Mouse (Mus musculus) megakaryocyte, embryonic 14.5 days (primary cell): ENCODE measurements around the gene Mosmo.

Source experiments
- FLI1 ChIP-seq: IDR thresholded peaks from 2 replicates; pipeline ENCODE4 v1.6.1; 2012; ENCODE audit warnings: low read length, inconsistent platforms, mixed read lengths
- GATA1 ChIP-seq: IDR thresholded peaks from 3 replicates; pipeline ENCODE4 v1.6.1; 2012; ENCODE audit warnings: mixed read lengths, low read length, inconsistent platforms, borderline replicate concordance

GRCm38 (mm10) chr7:120739018-120739417 is 61.6 kb downstream of the Mosmo start, which contains the start of gene Vwa3a:
- no peak for TF ChIP-seq GATA1
- TF ChIP-seq FLI1 = no peak
